Mouse (Mus musculus) hindbrain, embryonic 11.5 days (tissue): Measurements from ENCODE around the gene Cdc14b. TPM values are rescaled to one million over a fixed set of nuclear protein-coding genes. Genes with fewer than 3 reads are reported as not detected.

Experiments used
- ATAC-seq: fragments of 200-750 bp; cut with Nextera tagmentation; 2 replicates; pipeline ENCODE4 v1.8.0; 2017; ENCODE audit warnings: mild to moderate bottlenecking, moderate TSS enrichment, moderate library complexity; ENCODE audit not compliant: low FRiP score
- DNase-seq: peaks from one replicate; pipeline ENCODE4 v3.0.0-alpha.2; 2015; ENCODE audit warnings: low spot score
- H3K27ac ChIP-seq: fragments of 300-500 bp; sonication (generic); 2 replicates; pipeline ENCODE4 v1.5.1; 2014; ENCODE audit warnings: mild to moderate bottlenecking, low read depth, low read length
- H3K27me3 ChIP-seq: fragments of 300-500 bp; sonication (generic); 2 replicates; pipeline ENCODE4 v1.6.1; 2014; ENCODE audit warnings: mild to moderate bottlenecking, low read length, moderate library complexity, mixed read lengths; ENCODE audit not compliant: control insufficient read depth, insufficient read depth
- H3K36me3 ChIP-seq: fragments of 300-500 bp; sonication (generic); 2 replicates; pipeline ENCODE4 v1.6.1; 2014; ENCODE audit warnings: mild to moderate bottlenecking, low read length, moderate library complexity, mixed read lengths; ENCODE audit not compliant: control insufficient read depth, insufficient read depth
- H3K4me1 ChIP-seq: fragments of 300-500 bp; sonication (generic); replicated peaks from 2 replicates; pipeline ENCODE4 v1.6.1; 2014; ENCODE audit warnings: low read length, mixed read lengths; ENCODE audit not compliant: control insufficient read depth, insufficient read depth
- H3K4me2 ChIP-seq: fragments of 300-500 bp; sonication (generic); replicated peaks from 2 replicates; pipeline ENCODE4 v1.6.1; 2014; ENCODE audit warnings: mild to moderate bottlenecking, low read depth, low read length
- H3K4me3 ChIP-seq: fragments of 300-500 bp; sonication (generic); 2 replicates; pipeline ENCODE4 v1.5.1; 2014; ENCODE audit warnings: low read depth, low read length
- H3K9ac ChIP-seq: fragments of 300-500 bp; sonication (generic); 2 replicates; pipeline ENCODE4 v1.6.1; 2014; ENCODE audit warnings: low read depth, low read length
- H3K9me3 ChIP-seq: fragments of 300-500 bp; sonication (generic); 2 replicates; pipeline ENCODE4 v1.6.1; 2016; ENCODE audit warnings: low read length; ENCODE audit not compliant: control insufficient read depth
- WGBS: fragments of 180-500 bp; shearing (Covaris S2); extraction: QIAGEN DNeasy Blood & Tissue Kit; methylation state at CpG from one replicate; pipeline ENCODE4 v1.1.7; 2014; 5-methylcytosine and 5-hydroxymethylcytosine counted together
- polyA plus RNA-seq: library from polyadenylated mRNA; unstranded; fragments of >200 nt; fragmentation: Nextera tagmentation; extraction: Ambion mirVana; gene quantifications from 2 replicates; pipeline ENCODE4 v1.2.1, GENCODE M21; 2014

The Cdc14b gene
- polyA plus RNA-seq, 1 experiment from 2014 or later: 14.9 TPM

DNA sequence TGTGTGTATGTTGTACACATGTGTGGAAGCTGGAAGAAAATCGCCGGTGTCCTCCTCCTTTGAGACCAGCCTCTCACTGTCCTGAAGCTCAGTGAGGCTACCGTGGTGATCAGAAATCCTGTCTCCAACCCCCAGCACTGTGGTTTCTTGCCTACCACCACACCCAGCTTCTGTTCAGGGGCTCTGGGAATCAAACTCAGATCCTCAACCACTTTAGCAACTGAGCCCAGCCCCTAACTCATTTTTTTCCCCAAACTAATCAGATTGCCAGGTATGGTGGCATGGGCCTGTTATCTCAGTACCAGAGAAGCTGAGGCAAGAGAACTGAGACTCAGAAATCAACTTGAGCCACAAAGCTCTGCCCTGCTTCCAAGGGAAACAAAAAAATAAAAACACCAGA lies 39.3 kb downstream of the Cdc14b start:
- Histone ChIP-seq H3K4me3 (no peak overlapping the region), H3K27ac (no peak overlapping the region), H3K27me3 (no peaks in the 10 kb centered on the region), H3K9ac (no peak overlapping the region), H3K36me3 (no peaks in the 10 kb centered on the region), H3K4me2 (no peak overlapping the region), H3K4me1 (no peaks in the 10 kb centered on the region), H3K9me3 (no peaks in the 10 kb centered on the region)
- DNase-seq (no peak), ATAC-seq (no peak)
- WGBS: 75% methylated on average over 3 of the region's 3 CpGs

DNA sequence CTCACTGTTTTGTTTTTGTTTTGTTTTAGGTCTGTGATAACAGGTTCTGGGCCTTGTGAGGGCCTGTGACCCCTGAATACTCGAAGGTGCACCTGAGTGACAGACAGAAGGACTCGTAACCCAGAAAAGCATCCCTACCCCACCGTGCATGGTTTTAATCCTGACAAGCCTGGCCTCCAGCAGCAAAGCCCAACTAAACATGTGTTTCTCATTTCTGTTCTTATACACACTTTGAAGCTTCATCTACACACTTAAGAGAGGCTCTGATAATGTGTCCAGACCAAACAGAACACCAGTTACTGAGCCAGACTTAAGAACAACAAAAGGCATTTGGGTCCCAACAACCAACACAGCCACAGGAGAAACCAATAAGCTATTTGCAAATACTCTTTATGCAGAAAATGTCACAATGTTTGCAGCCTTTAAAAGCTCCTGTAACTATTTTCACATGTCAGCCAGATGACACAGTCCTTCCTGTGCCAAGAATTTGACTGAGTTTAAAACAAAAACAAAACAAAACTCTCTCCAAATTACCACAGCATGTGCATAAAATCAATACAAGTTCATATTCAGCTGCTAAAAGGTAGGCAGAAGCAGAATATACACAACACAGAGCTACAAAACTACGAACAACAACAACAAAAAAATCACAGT lies 39.9 kb downstream of the Cdc14b start:
- no peak overlapping the region for H3K9ac ChIP-seq
- no peak overlapping the region for H3K4me2 ChIP-seq
- H3K36me3 ChIP-seq: no peaks in the 10 kb centered on the region
- WGBS: 65% methylated on average over 4 of the region's 4 CpGs
- no peak overlapping the region for H3K27ac ChIP-seq
- DNase-seq (no peak), ATAC-seq (no peak)
- no peaks in the 10 kb centered on the region for H3K9me3 ChIP-seq
- no peaks in the 10 kb centered on the region for H3K27me3 ChIP-seq
- H3K4me3 ChIP-seq: no peak overlapping the region
- no peaks in the 10 kb centered on the region for H3K4me1 ChIP-seq

DNA sequence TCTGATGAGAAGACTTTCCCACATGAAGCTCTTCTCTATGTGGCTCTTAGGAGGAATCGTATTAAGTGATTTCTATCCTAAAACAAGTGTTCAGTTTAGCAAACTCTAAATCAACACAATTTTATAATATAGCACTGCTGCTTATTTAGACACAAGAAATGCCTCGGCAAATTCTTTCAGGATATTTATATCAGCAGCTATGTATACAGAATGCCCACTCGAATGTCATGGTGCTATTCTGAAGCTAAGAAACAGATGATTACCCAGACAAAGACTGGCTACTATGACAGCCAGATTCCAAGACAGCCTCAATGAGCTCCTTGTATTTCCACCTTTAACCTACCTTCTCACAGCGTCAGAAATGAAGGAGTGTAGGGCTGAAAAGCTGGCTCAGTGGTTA lies 42.0 kb downstream of the Cdc14b start:
- 83% methylated on average over 4 of the region's 4 CpGs for WGBS
- Histone ChIP-seq H3K36me3 (no peaks in the 10 kb centered on the region), H3K4me2 (no peak overlapping the region), H3K4me3 (no peak overlapping the region), H3K27me3 (no peaks in the 10 kb centered on the region), H3K4me1 (no peaks in the 10 kb centered on the region), H3K27ac (no peak overlapping the region), H3K9ac (no peak overlapping the region), H3K9me3 (no peaks in the 10 kb centered on the region)
- DNase-seq: no peak
- ATAC-seq: no peak

DNA sequence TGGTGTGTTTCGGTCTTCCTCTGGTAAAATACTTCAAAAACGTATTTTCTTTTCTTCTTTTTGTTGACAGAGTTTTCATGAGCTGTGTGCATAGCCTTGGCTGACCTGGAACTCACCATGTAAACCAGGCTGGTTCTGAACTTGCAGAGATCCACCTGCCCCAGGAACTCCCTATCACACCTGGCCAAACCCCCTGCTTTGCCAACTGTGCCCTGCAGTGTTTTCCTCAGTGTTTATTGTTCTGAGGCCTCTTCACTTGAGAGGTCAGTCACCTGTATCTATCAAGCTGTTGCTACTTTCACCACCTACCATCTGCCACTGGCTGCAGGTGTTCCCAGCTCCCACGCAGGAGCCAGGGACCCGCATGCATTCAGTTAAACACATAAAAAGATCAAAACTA lies 48.4 kb downstream of the Cdc14b start:
- no peak for DNase-seq
- Histone ChIP-seq H3K27me3 (no peaks in the 10 kb centered on the region), H3K27ac (no peak overlapping the region), H3K9ac (no peak overlapping the region), H3K4me1 (no peaks in the 10 kb centered on the region), H3K4me2 (no peak overlapping the region), H3K36me3 (no peaks in the 10 kb centered on the region), H3K9me3 (no peaks in the 10 kb centered on the region), H3K4me3 (no peak overlapping the region)
- ATAC-seq: no peak
- WGBS: 92% methylated on average over 4 of the region's 4 CpGs

DNA sequence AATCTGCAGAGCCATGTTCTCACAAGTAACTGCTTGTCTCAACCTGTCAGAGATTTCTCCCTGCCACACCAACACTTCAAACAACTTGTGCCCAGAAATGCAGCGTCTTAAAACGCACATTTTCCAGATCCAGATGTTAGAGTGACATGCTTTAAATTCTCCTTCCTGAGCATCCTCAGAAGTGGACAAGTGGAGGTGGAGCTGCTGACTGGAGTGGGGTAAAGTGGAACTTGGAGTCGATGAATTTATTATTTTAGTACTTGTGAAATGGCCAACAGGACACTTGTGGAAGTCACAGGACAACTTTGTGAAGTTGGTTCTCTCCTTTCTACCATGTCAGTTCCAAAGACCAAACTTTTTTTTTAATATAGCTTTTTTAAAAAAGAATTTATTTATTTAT lies 49.4 kb downstream of the Cdc14b start:
- no peaks in the 10 kb centered on the region for H3K27me3 ChIP-seq
- 96% methylated on average over 3 of the region's 3 CpGs for WGBS
- H3K9ac ChIP-seq: no peak overlapping the region
- no peak overlapping the region for H3K4me3 ChIP-seq
- ATAC-seq (no peak), DNase-seq (no peak)
- no peaks in the 10 kb centered on the region for H3K9me3 ChIP-seq
- no peaks in the 10 kb centered on the region for H3K36me3 ChIP-seq
- no peak overlapping the region for H3K27ac ChIP-seq
- no peaks in the 10 kb centered on the region for H3K4me1 ChIP-seq
- H3K4me2 ChIP-seq: no peak overlapping the region

GRCm38 (mm10) chr13:64214891-64215290 lies 60.2 kb downstream of the Cdc14b start:
- Histone ChIP-seq H3K9ac (no peak overlapping the region), H3K27ac (no peak overlapping the region), H3K9me3 (no peaks in the 10 kb centered on the region), H3K27me3 (no peaks in the 10 kb centered on the region), H3K4me1 (no peaks in the 10 kb centered on the region), H3K36me3 (no peaks in the 10 kb centered on the region), H3K4me3 (no peak overlapping the region), H3K4me2 (no peak overlapping the region)
- 99% methylated on average over 5 of the region's 5 CpGs for WGBS
- no peak for DNase-seq
- ATAC-seq: no peak

DNA sequence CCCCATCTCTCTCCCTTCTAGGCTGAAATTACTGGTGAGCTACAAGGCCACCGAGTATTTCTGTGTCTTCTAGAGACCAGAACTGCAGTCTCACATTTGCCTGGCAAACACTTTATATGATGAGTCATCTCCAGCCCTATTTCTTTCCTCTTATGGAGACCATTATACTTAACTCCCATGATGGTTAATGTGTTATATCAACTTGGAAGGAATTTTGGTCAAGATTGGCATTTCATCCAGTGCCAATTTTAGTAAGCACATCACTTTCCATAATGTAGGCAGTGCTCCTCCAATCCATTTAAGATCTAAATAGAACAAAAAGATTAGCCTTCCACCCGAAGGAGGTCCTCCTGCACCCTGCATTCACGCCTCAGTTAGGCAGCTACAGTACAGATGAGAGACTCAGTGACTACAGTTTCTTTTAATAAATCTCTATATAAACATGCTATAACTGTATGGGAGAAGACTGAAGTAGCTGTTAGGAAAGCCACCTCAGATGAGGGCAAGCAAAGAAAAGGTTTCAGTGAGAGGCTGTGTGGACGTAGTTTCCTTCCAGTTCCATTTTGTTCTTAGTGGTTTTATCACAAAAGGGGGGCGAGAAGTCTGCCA lies 63.0 kb downstream of the Cdc14b start:
- no peak overlapping the region for H3K27ac ChIP-seq
- H3K4me1 ChIP-seq: no peaks in the 10 kb centered on the region
- H3K4me2 ChIP-seq: no peak overlapping the region
- no peaks in the 10 kb centered on the region for H3K9me3 ChIP-seq
- H3K4me3 ChIP-seq: no peak overlapping the region
- 88% methylated on average over 5 of the region's 5 CpGs for WGBS
- H3K9ac ChIP-seq: no peak overlapping the region
- H3K27me3 ChIP-seq: no peaks in the 10 kb centered on the region
- no peaks in the 10 kb centered on the region for H3K36me3 ChIP-seq
- DNase-seq (no peak), ATAC-seq (no peak)

DNA sequence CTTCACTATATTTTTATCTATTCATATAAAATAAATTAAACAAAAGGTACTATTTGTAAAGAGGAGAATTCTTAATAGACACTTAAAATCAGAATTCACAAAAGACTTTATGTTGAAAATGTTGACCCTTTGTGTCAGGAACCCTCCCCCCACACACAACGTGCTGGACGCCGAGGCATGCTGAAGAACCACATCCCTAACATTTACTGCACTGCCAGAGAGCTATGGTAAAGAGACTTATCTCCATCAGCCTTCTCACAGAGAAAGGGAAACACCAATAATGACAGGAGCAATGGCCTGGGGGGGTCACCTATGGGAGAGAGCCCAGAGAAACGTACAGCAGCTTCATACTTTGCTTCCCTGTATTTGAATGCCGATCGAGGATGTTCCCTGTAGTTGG lies 66.9 kb downstream of the Cdc14b start:
- no peaks in the 10 kb centered on the region for H3K27me3 ChIP-seq
- H3K36me3 ChIP-seq: no peaks in the 10 kb centered on the region
- H3K9me3 ChIP-seq: no peaks in the 10 kb centered on the region
- H3K27ac ChIP-seq: no peak overlapping the region
- ATAC-seq (no peak), DNase-seq (no peak)
- no peak overlapping the region for H3K9ac ChIP-seq
- no peak overlapping the region for H3K4me2 ChIP-seq
- H3K4me1 ChIP-seq: no peaks in the 10 kb centered on the region
- no peak overlapping the region for H3K4me3 ChIP-seq
- WGBS: 91% methylated on average over 6 of the region's 6 CpGs

GRCm38 (mm10) chr13:64205186-64205585 lies 69.9 kb downstream of the Cdc14b start:
- ATAC-seq (peak; percentile 89), DNase-seq (peak; percentile 49)
- Histone ChIP-seq H3K9ac (no peak overlapping the region), H3K9me3 (no peaks in the 10 kb centered on the region), H3K36me3 (no peaks in the 10 kb centered on the region), H3K4me2 (no peak overlapping the region), H3K4me3 (no peak overlapping the region), H3K4me1 (no peaks in the 10 kb centered on the region), H3K27ac (no peak overlapping the region), H3K27me3 (no peaks in the 10 kb centered on the region)
- 33% methylated on average over 2 of the region's 2 CpGs for WGBS
